Mouse (Mus musculus) bone marrow, adult 2 months (tissue): ENCODE data around the gene Timm13. TPM values are rescaled to one million over a fixed set of nuclear protein-coding genes. Genes with fewer than 3 reads are reported as not detected.

ENCODE experiments used
- H3K27ac ChIP-seq: fragments of 200-500 bp; 2 replicates; pipeline ENCODE4 v1.5.1; 2012; ENCODE audit warnings: low read depth, mild to moderate bottlenecking, control low read depth, inconsistent platforms, low read length; ENCODE audit not compliant: control insufficient read depth, poor library complexity, insufficient read depth
- H3K4me1 ChIP-seq: fragments of 200-500 bp; 2 replicates; pipeline ENCODE4 v1.6.1; 2011; ENCODE audit warnings: low read length; ENCODE audit not compliant: control insufficient read depth, insufficient read depth
- H3K4me3 ChIP-seq: fragments of 200-500 bp; replicated peaks from 2 replicates; pipeline ENCODE3; 2011; ENCODE audit warnings: mild to moderate bottlenecking, low read depth, low read length, control low read depth; ENCODE audit not compliant: control insufficient read depth
- CTCF ChIP-seq: fragments of 200-500 bp; IDR thresholded peaks from 2 replicates; pipeline ENCODE4 v1.5.1; 2011; ENCODE audit warnings: low read length, control low read depth; ENCODE audit not compliant: control insufficient read depth, insufficient read depth
- POLR2A ChIP-seq: fragments of 200-500 bp; IDR thresholded peaks from 2 replicates; pipeline ENCODE4 v1.6.1; 2011; ENCODE audit warnings: low read depth, mild to moderate bottlenecking, control low read depth, low read length, borderline replicate concordance; ENCODE audit not compliant: control insufficient read depth
- WGBS: fragments of 180-500 bp; shearing (Covaris S2); methylation state at CpG from one replicate; pipeline ENCODE4 v1.1.7; 2018; 5-methylcytosine and 5-hydroxymethylcytosine counted together
- polyA plus RNA-seq: library from polyadenylated mRNA; stranded (reverse); fragments of >200 nt; gene quantifications from 2 replicates; pipeline ENCODE4 v1.2.4, GENCODE M21; 2011; ENCODE audit warnings: low replicate concordance; ENCODE audit not compliant: missing spikeins, insufficient read depth, insufficient read length

The Timm13 gene
- polyA plus RNA-seq, 1 experiment: 118 TPM

DNA sequence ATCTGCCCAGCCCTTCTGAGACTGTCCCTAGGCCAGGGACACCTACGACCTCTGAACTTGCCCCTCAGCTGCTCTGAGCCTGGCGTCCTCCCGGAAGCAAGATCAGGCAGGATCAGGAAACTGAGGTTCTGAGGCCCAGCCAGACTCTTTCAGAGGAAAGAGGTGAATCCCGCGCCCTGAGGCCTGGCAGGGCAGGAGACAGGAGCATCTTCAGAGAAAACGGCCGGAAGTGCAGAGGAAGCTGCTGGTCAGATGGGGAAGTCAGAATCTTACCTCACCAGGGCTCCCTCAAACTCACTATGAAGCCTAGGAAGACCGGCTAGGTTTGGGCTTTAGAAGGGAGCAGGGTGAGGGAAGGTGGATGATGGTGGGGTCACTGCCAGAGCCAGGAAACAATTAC lies 42.1 kb upstream of the Timm13 start:
- TF ChIP-seq POLR2A (no peak), CTCF (no peak)
- 5% methylated on average over 8 of the region's 8 CpGs for WGBS
- peaks cover 9% of the 10 kb centered on the region for H3K4me1 ChIP-seq
- peak overlapping the region; percentile 90 for H3K27ac ChIP-seq
- peak overlapping the region; percentile 26 for H3K4me3 ChIP-seq

DNA sequence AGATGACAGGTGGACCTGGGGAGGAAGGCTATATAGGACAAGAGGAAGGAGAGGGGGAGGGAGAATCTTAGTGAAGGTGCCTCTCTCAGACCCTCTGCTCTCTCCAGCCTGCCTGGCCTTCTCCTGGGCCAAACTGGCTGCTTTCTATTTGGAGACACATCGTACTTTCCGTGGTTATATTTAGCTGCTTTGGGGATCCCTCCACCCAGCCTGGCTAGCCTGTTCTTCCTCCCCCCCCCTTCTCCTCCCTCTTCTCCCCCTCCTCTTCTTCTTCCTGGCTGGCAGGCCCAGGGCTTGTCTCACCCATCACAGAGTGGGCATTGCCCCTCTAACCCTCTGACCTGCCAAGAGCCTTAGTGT lies 40.2 kb upstream of the Timm13 start:
- TF ChIP-seq POLR2A (no peak), CTCF (no peak)
- Histone ChIP-seq H3K4me1 (peaks cover 13% of the 10 kb centered on the region), H3K4me3 (no peak overlapping the region), H3K27ac (no peak overlapping the region)
- 16% methylated on average over 2 of the region's 2 CpGs for WGBS

DNA sequence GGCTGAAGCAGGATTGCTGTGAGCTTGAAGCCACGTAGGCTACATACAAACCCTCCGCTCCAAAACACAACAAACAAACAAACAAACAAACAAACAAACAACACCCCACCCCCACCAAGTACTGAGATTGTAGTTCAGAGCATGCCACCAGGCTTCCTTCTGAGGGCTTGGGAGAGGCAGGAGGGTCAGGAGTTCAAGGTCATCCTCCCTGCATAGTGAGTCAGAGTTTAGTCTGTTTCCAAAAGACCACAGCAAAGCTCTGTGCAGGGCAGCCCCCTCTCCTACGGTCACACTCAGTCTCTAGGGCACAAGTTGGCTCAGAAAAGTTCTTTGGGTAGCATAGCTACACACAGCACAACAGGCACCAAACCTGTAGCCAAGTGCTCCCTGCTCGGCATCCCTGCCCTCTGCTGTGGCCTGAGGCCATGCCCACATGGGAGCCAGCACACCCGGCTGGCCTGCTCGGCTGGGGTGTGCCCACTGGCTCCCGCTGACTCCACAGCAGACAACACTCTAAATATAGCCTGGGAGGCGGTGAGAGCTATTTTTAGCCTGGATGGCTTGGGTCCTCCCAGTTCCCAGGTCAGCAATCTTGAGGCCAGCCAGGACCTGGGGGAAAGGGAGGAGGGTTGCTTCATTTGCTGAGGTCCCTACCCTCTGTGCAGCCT lies 39.7 kb upstream of the Timm13 start:
- Histone ChIP-seq H3K4me1 (peaks cover 13% of the 10 kb centered on the region), H3K27ac (no peak overlapping the region), H3K4me3 (peak overlapping the region; percentile 9)
- 24% methylated on average over 8 of the region's 8 CpGs for WGBS
- TF ChIP-seq POLR2A: no peak
- no peak for TF ChIP-seq CTCF

DNA sequence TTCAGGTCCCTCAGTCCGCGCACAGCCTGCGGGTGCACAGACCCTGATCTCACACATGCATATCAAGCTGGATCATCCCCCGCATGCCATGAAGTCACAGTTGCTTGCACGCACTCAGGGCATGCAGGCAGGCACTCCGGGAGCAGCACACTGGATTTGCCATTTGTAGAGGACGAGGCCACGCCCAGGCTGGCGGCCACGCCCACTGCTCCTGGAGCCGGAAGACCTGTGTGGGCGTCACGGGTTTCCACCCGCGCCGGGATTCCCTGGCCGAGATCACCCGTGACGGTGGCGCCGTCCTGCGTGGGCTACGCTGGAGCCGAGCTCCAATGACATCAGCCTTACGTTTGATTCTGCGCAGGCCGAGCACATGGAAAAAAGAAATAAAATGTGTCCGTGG lies 38.9 kb upstream of the Timm13 start:
- WGBS: 1% methylated on average over 28 of the region's 28 CpGs
- H3K4me1 ChIP-seq: peaks cover 14% of the 10 kb centered on the region

DNA sequence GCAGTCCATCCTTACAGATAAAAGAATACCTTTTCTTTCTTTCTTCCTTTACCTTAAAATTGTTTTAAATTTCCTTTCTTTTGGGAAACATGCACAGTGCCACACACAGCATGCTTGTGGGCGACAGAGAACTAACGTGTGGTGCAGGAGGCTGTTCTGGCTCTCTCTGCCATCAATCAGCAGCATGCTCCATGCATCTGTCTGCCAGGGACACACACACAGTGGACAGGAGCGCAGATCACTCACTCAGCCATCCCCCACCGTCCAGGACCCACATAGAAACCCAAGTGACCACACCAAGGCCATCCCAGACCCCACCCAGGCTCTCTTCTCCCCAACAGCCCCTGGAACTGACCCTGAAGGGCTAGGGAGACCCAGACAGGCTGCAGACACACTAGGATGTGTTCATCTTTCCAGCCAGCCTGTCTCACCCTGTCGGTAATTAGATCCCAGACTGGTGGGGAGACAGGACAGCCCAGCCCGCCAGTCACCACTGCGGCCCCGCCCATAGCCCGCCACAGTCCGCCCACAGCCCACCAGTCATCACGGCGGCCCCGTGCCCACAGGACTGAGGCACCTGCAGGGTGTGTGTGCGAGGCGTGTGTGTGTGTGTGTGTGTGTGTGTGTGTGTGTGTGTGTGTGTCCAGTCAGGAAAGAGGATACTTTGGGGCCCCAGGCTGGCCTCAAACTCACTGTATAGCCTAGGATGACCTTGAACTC lies 38.2 kb upstream of the Timm13 start:
- WGBS: 26% methylated on average over 15 of the region's 15 CpGs
- Histone ChIP-seq H3K4me1 (peaks cover 15% of the 10 kb centered on the region), H3K4me3 (no peak overlapping the region), H3K27ac (no peak overlapping the region)
- TF ChIP-seq CTCF (no peak), POLR2A (no peak)

More for the DNA sequence above, 38.9 kb upstream of the Timm13 start:
- Histone ChIP-seq H3K4me3 (peak overlapping the region; percentile 35), H3K27ac (no peak overlapping the region; the same call in 1 of the 2 replicates)
- no peak for TF ChIP-seq CTCF
- TF ChIP-seq POLR2A: peak; percentile 37; the same call in 1 of the 2 replicates

DNA sequence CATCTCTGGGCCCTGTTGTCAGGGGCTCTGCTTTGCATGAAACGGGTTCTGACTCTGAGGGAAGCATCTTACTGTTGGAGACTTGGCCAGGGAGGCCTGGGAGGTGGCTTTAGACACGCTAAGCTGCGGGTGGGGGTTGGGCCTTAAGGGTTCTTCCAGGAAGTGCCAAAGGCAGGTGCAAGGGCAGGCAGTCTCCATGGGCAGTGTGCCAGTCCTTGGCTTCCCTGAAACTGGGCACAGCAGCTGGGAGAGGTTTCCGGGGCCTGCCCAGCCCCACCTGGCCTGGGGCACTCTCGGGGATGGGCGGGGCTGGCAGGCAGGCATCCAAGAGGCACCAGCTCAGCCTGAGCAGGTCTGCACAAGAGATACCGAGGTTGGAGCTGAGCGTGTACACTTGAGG lies 36.9 kb upstream of the Timm13 start:
- no peak for TF ChIP-seq POLR2A
- Histone ChIP-seq H3K4me1 (peaks cover 17% of the 10 kb centered on the region), H3K27ac (peak overlapping the region; percentile 17; the same call in 1 of the 2 replicates), H3K4me3 (no peak overlapping the region)
- 8% methylated on average over 8 of the region's 8 CpGs for WGBS

DNA sequence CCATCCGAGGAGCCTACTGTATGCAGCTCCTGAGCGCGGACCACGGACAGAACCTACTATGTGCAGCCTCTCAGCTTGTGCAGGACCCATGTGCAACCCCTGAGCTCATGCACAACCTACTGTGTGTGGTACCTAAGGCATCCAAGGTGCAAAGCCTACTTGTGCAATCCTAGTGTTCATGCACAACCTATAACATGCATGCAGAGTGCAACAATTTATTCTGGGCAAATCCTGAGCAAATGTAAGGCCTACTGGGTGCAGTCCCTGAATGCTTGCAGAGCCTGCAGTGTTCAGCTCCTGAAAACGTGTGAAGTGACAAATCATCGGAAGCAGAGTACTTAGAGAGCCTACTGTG lies 36.0 kb upstream of the Timm13 start:
- TF ChIP-seq POLR2A (no peak), CTCF (no peak)
- 18% methylated on average over 6 of the region's 6 CpGs for whole genome bisulfite sequencing
- H3K27ac ChIP-seq: no peak overlapping the region
- peaks cover 17% of the 10 kb centered on the region for H3K4me1 ChIP-seq
- H3K4me3 ChIP-seq: no peak overlapping the region

DNA sequence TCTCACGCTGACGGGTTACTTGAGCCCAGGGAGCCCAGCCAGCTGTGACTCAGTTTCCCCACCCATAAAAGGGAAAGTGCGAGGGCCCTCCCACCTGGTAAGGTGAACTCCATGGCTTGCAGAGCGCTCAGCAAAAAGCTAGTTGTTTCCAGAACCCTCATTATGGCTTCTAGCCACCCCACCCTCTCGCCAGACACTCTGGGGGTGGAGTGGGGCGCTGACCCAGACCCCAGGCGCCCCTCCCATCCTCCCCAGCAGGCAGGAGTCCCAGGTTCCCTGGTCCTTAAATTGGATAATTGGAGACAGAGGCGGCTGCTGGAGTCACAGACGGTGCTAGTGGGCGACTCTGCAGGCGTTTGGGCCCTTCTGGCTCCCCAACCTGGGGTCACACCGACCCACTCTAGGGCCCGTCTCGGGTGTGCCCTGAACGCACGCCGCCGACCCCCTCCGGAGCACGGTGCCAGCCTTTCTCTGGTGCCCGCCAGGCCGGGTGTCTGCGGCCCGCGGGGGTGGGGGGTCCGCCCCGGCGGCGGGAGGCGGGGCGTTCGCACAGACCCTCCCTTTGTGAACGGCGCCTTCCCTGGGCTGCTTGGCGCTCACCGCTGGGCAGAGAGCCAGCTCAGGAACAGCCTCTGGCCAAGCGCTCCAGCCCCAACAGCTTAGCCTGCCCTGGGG lies 35.5 kb upstream of the Timm13 start:
- TF ChIP-seq POLR2A (no peak), CTCF (no peak)
- Histone ChIP-seq H3K4me3 (no peak overlapping the region), H3K27ac (no peak overlapping the region), H3K4me1 (peaks cover 17% of the 10 kb centered on the region)
- WGBS: 4% methylated on average over 37 of the region's 37 CpGs

DNA sequence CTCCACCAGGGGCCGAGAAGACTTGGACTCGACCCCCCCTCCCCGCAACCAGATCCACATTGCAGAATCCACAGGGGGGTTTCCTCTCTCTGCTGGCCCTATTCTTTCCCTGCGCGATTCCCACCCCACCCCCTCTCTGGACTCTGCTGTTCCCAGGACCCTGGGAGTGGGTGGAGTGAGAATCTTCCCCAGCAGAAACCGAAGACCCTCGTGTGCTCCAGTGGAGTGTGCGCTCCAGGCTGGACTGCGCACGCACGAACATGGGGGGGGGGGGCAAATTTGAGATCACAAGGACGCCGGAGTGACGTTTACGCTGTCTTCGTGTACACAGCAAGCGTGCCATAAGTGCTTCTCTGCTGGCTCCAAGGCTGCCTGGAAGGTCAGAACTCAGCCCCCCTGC lies 34.9 kb upstream of the Timm13 start:
- Histone ChIP-seq H3K4me3 (no peak overlapping the region), H3K4me1 (peaks cover 17% of the 10 kb centered on the region), H3K27ac (no peak overlapping the region)
- TF ChIP-seq POLR2A (no peak), CTCF (no peak)
- 15% methylated on average over 17 of the region's 17 CpGs for WGBS
